Mouse (Mus musculus): ENCODE data around the gene Etfdh. TPM values are rescaled to one million over a fixed set of nuclear protein-coding genes. Genes with fewer than 3 reads are reported as not detected.
"Not testable (repeated sequence)": the region's sequence is repeated elsewhere in the genome, so short reads cannot be mapped to it uniquely, and the experiment has no call there.

The Etfdh gene
- total RNA-seq, 2 experiments from 2014 or later = 22.2 to 24.7 TPM

GRCm38 (mm10) chr3:79578164-79578563 is 51.1 kb downstream of the Etfdh start:
- DNase-seq (ENCODE audit: low spot score in 2 of 2) = no peak

- DNase-seq (ENCODE audit: low spot score in 2 of 2) = no peak
These were observed 51.7 kb downstream of the Etfdh start for GRCm38 (mm10) chr3:79577606-79578005.

GRCm38 (mm10) chr3:79576865-79577264 is 52.4 kb downstream of the Etfdh start:
- DNase-seq (ENCODE audit: low spot score in 2 of 2) = no peak

- DNase-seq (ENCODE audit: low spot score in 2 of 2) = no peak
These were observed 52.9 kb downstream of the Etfdh start for GRCm38 (mm10) chr3:79576468-79576816.

GRCm38 (mm10) chr3:79575576-79576467 is 53.5 kb downstream of the Etfdh start:
- no peak for DNase-seq (ENCODE audit: low spot score in 2 of 2)

DNA sequence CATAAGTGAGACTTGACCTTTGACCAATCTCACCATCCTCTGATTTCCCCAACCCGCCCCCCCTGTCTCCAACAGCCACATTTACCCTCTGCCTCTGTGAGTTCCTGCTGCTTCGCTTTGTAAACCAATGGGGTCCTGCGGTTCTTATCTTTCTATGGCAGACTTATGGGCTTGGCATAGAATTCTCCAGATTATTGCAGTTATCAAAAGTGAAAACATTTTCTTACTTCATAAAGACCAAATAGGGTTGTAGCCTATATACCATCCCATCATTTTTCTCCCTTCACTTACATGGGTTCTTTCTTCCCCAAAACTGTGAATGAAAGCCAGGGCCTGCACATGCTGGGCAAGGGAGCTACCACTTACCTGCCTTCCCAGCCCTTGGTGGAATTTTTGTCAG is 55.0 kb downstream of the Etfdh start:
- DNase-seq (ENCODE audit: low spot score in 2 of 2) = no peak

DNA sequence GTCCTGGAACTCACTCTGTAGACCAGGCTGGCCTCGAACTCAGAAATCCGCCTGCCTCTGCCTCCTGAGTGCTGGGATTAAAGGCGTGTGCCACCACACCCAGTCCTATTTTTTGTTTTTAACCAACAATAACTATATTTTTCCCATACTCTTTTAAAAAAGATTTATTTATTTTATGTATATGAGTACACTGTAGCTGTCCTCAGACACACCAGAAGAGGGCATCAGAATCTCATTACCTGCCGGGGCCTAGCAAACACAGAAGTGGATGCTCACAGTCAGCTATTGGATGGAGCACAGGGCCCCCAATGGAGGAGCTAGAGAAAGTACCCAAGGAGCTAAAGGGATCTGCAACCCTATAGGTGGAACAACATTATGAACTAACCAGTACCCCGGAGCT is 55.9 kb downstream of the Etfdh start:
- DNase-seq (ENCODE audit: low spot score in 2 of 2) = not testable (repeated sequence)

DNA sequence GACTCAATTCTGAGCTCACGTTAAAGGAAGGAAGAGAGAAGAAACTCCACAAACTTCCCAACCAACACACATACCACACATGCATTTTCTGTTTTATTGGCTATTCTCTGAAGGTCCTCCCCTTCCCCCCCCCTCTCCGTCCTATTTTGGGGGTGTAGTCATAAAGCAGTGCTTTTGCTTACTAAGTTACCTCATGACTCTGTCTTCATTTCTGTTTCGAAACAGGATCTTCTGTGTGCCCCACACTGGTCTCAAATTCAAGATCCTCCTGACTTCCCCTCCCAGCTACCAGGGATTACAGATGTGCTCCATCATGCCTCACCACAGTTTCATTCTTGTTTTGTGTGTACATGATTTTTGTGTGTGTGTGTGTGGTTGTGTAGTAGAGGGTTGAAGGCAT is 56.9 kb downstream of the Etfdh start:
- DNase-seq (ENCODE audit: low spot score in 2 of 2) = no peak

- no peak for DNase-seq (ENCODE audit: low spot score in 2 of 2)
These were observed 60.0 kb downstream of the Etfdh start for GRCm38 (mm10) chr3:79569351-79569681.

- DNase-seq (ENCODE audit: low spot score in 2 of 2) = no peak
These were observed 60.5 kb downstream of the Etfdh start for GRCm38 (mm10) chr3:79568629-79569350.

GRCm38 (mm10) chr3:79567703-79568362 is 61.5 kb downstream of the Etfdh start, which contains the start of gene Fnip2:
Gene Fnip2, minus strand, starts transcription at chr3:79567796.
- DNase-seq (ENCODE audit: low spot score in 2 of 2) = peak; percentile 84 to 88

DNA sequence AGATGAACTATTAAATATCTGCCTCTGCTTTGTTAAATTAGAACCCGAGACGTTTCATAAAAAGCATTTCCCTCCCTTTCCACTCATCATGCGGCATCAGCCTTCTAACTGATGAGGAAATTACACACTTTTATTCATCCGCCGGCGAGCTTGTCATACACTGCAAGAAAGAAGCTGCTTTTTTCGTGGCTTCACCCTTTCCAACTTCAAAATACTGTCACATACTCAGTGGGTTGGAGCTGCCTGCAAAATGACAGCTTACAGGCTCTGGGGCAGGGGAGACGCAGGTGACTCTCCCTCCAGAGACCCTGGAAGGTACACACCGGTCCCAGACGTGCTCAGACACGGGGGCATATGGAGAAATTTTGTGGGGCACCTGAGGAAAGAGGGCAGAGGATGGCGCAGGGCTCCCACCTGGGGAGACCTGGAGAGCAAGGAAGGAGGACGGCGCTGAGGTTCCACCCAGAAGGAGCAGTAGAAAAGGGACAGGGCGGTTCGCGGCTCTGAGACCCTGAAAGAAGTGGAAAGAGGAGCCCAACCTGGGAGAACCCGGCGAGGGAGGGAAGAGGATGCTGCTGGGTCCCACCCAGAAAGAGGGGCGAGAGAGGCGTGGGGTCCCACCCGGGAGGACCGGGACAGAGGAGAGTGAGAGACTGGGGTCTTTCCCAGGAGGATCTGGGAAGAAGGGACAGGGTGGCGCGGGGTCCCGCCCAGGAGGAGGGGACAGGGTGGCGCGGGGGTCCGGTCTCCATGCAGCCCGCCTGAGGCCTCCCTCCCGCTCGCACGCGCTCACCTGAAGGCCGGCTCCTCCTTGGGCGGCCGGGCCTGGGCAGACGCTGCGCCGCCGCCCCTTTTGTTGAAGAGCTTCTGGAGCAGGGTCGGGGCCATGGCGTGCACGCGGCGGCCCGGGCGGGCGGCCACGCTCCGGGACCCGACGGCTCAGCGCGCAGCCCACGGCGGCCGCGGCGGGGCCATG is 62.3 kb downstream of the Etfdh start:
- DNase-seq (ENCODE audit: low spot score in 2 of 2) = peak in 1 of 2 experiments; percentile 14

- no peak for DNase-seq (ENCODE audit: low spot score in 2 of 2)
These were observed 64.3 kb downstream of the Etfdh start for GRCm38 (mm10) chr3:79564875-79565606.

DNA sequence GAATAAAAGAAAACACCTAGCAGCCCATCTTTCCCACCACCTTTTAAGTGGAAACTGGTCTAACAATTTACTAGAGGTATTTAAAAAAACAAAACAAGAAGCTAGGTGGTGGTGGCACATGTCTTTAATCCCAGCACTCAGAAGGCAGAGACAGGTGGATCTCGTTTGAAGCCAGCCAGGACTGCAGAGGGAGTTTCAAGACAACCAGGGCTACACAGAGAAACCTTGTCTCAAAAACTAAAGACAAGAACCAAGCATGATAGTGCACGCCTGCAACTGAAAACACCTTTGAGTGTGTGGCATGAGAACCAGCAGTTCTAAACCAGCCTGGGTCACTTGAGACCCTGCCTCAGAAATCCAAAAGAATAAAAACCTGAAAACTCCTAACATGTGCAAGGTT is 65.8 kb downstream of the Etfdh start:
- no peak for DNase-seq (ENCODE audit: low spot score in 2 of 2)

- no peak for DNase-seq (ENCODE audit: low spot score in 2 of 2)
These were observed 67.2 kb downstream of the Etfdh start for GRCm38 (mm10) chr3:79561784-79562715.

- DNase-seq (ENCODE audit: low spot score in 2 of 2) = no peak
These were observed 68.7 kb downstream of the Etfdh start for GRCm38 (mm10) chr3:79560555-79560954.

- DNase-seq (ENCODE audit: low spot score in 2 of 2) = no peak
These were observed 69.6 kb downstream of the Etfdh start for GRCm38 (mm10) chr3:79559773-79560045.

GRCm38 (mm10) chr3:79559021-79559772 is 70.1 kb downstream of the Etfdh start:
- peak; percentile 60 to 62 for DNase-seq (ENCODE audit: low spot score in 2 of 2)

All from left cerebral cortex, adult 18-20 months (tissue).